17 mouse cellular contexts compared by ENCODE assay signal in genomic region chr3:26641351-26642249, GRCm38 (mm10). TPM values are rescaled to one million over a fixed set of nuclear protein-coding genes. Genes with fewer than 3 reads are reported as not detected.
DNase-seq lines count a peak whose midpoint lies in the region; ATAC-seq lines count a peak whose summit lies in the region.
"Had no signal": no experiment of that assay in that cellular context is flagged by ENCODE, and none has a peak within 500 bp of the region (broad histone marks: within the 10 kb centered on the region; RNA-seq: fewer than 3 reads in every experiment).

No protein-coding gene starts in this region.

- peak; percentile 57; the same call in 1 of the 2 replicates for ATAC-seq in kidney, embryonic 14.5 days (ENCODE audit: low FRiP score, low TSS enrichment)
- peak; percentile 89 for ATAC-seq in forebrain, embryonic 12.5 days (ENCODE audit: low FRiP score)
- ATAC-seq: Patski had no signal

- WGBS in kidney, embryonic 14.5 days, result 69% methylated on average over 15 of the region's 15 CpGs
- 18% methylated on average over 15 of the region's 15 CpGs for WGBS in forebrain, embryonic 12.5 days
- 35% methylated on average over 15 of the region's 15 CpGs for WGBS in midbrain, embryonic 10.5 days

- H3K36me3 ChIP-seq in kidney, embryonic 14.5 days (ENCODE audit: control insufficient read depth, insufficient read depth, low read length), result no peaks in the 10 kb centered on the region
- no peaks in the 10 kb centered on the region for H3K36me3 ChIP-seq in forebrain, embryonic 12.5 days (replicated peaks)
- H3K36me3 ChIP-seq in midbrain, embryonic 10.5 days, result no peaks in the 10 kb centered on the region
- H3K36me3 ChIP-seq: limb, embryonic 13.5 days; lung, embryonic 15.5 days had no signal

- no peaks in the 10 kb centered on the region for H3K9me3 ChIP-seq in kidney, embryonic 14.5 days (ENCODE audit: control insufficient read depth, low read length)
- no peaks in the 10 kb centered on the region for H3K9me3 ChIP-seq in forebrain, embryonic 12.5 days
- H3K9me3 ChIP-seq in midbrain, embryonic 10.5 days (replicated peaks), result no peaks in the 10 kb centered on the region
- H3K9me3 ChIP-seq: limb, embryonic 13.5 days; lung, embryonic 15.5 days had no signal

- DNase-seq in kidney, postnatal 4 days, result no peak
- peak; percentile 59 for DNase-seq in midbrain, embryonic 10.5 days (ENCODE audit: low spot score)
- peak; percentile 97 for DNase-seq in retina, embryonic 14.5 days (ENCODE audit: low spot score)
- no peak for DNase-seq in spleen, postnatal 10 days (ENCODE audit: low spot score in 2 of 2)
- no peak for DNase-seq in spleen, adult 18-20 months
- DNase-seq in adrenal gland, postnatal 25 days, result no peak
- DNase-seq: cerebellum, postnatal 36 days had no signal

- H3K9ac ChIP-seq in kidney, embryonic 14.5 days (ENCODE audit: low read depth, low read length), result no peak overlapping the region
- no peak overlapping the region for H3K9ac ChIP-seq in forebrain, embryonic 12.5 days
- H3K9ac ChIP-seq: limb, embryonic 13.5 days; lung, embryonic 15.5 days had no signal

- no peak overlapping the region for H3K27ac ChIP-seq in kidney, embryonic 14.5 days (ENCODE audit: low read depth, low read length)
- H3K27ac ChIP-seq in forebrain, embryonic 12.5 days, result peak overlapping the region; percentile 76
- H3K27ac ChIP-seq in midbrain, embryonic 10.5 days (replicated peaks), result no peak overlapping the region
- H3K27ac ChIP-seq: limb, embryonic 13.5 days; lung, embryonic 15.5 days had no signal

- no peak overlapping the region for H3K4me3 ChIP-seq in kidney, embryonic 14.5 days (ENCODE audit: low read length)
- H3K4me3 ChIP-seq in forebrain, embryonic 12.5 days (replicated peaks), result no peak overlapping the region
- no peak overlapping the region for H3K4me3 ChIP-seq in midbrain, embryonic 10.5 days
- H3K4me3 ChIP-seq: limb, embryonic 13.5 days; lung, embryonic 15.5 days; myocyte had no signal

- H3K4me2 ChIP-seq in kidney, embryonic 14.5 days (replicated peaks; ENCODE audit: low read depth, low read length), result no peak overlapping the region
- no peak overlapping the region; the same call in 1 of the 2 replicates for H3K4me2 ChIP-seq in forebrain, embryonic 12.5 days
- H3K4me2 ChIP-seq: limb, embryonic 13.5 days; lung, embryonic 15.5 days had no signal

- no peaks in the 10 kb centered on the region for H3K4me1 ChIP-seq in kidney, embryonic 14.5 days (ENCODE audit: control insufficient read depth, insufficient read depth, low read length)
- peaks cover 20% of the 10 kb centered on the region for H3K4me1 ChIP-seq in forebrain, embryonic 12.5 days
- H3K4me1 ChIP-seq in midbrain, embryonic 10.5 days, result peaks cover 25% of the 10 kb centered on the region

- no peaks in the 10 kb centered on the region for H3K27me3 ChIP-seq in kidney, embryonic 14.5 days (ENCODE audit: control insufficient read depth, insufficient read depth, low read length)
- no peaks in the 10 kb centered on the region for H3K27me3 ChIP-seq in forebrain, embryonic 12.5 days
- peaks cover 5% of the 10 kb centered on the region for H3K27me3 ChIP-seq in midbrain, embryonic 10.5 days (ENCODE audit: low read depth, poor library complexity, severe bottlenecking)
- H3K27me3 ChIP-seq: limb, embryonic 13.5 days; lung, embryonic 15.5 days had no signal

RNA-seq across cellular contexts. Expression of gene Spata16, which starts 4.2 kb away (rescaled TPM):
- not detected in 2 replicates for polyA plus RNA-seq in kidney, embryonic 14.5 days (2014; fragmentation: Nextera tagmentation; extraction: Ambion mirVana)
- polyA plus RNA-seq in forebrain, embryonic 12.5 days (2016; fragmentation: Nextera tagmentation; extraction: Ambion mirVana), result not detected in 2 replicates
- not detected in 2 replicates for polyA plus RNA-seq in midbrain, embryonic 10.5 days (2016; fragmentation: Nextera tagmentation; extraction: Ambion mirVana)
- not detected in 2 replicates for total RNA-seq in adrenal gland, postnatal 25 days (2021)
- polyA plus RNA-seq: heart, postnatal 0 days; large intestine, adult 2 months; limb, embryonic 13.5 days; lung, embryonic 15.5 days; myocyte; Patski; spleen, adult 2 months; urinary bladder, adult 2 months had no signal

Comparison
In these comparisons a context has a peak if more than half of its experiments do, and no peak if none do; other contexts are left out.
1. DNase-seq: peak in midbrain, embryonic 10.5 days (single experiment) and retina, embryonic 14.5 days (single experiment); none in kidney, postnatal 4 days (0 of 2), spleen, postnatal 10 days (0 of 2), spleen, adult 18-20 months (0 of 2) and adrenal gland, postnatal 25 days (single experiment).